Mouse (Mus musculus) heart, adult 2 months (tissue): ENCODE measurements around the gene Ptges.

Experiments used
- CTCF ChIP-seq: fragments of 200-600 bp; IDR thresholded peaks from 2 replicates; pipeline ENCODE4 v1.8.1; 2022; ENCODE audit warnings: antibody characterized with exemption, mild to moderate bottlenecking, moderate library complexity
- EP300 ChIP-seq: fragments of 200-500 bp; IDR thresholded peaks from 2 replicates; pipeline ENCODE4 v1.6.1; 2011; ENCODE audit warnings: low read depth, low read length, control low read depth; ENCODE audit not compliant: insufficient read depth
- POLR2A ChIP-seq: fragments of 200-500 bp; IDR thresholded peaks from 2 replicates; pipeline ENCODE4 v1.6.1; 2011; ENCODE audit warnings: mild to moderate bottlenecking, low read depth, low read length, control low read depth; ENCODE audit not compliant: insufficient read depth

GRCm38 (mm10) chr2:30962570-30963254 lies 33.0 kb upstream of the Ptges start:
- TF ChIP-seq POLR2A (no peak), EP300 (no peak), CTCF (no peak)
